Comparison of ENCODE assay signal across 17 mouse cellular contexts in genomic region chr4:134312901-134313300, GRCm38 (mm10). TPM values are rescaled to one million over a fixed set of nuclear protein-coding genes. Genes with fewer than 3 reads are reported as not detected.
DNase-seq lines count a peak whose midpoint lies in the region; ATAC-seq and TF ChIP-seq lines count a peak whose summit lies in the region.
"Had no signal": no experiment of that assay in that cellular context is flagged by ENCODE, and none has a peak within 500 bp of the region (broad histone marks: within the 10 kb centered on the region; RNA-seq: fewer than 3 reads in every experiment).

No protein-coding gene starts in this region.

- peak; percentile 51 for TF ChIP-seq CTCF in heart, adult 2 months (IDR thresholded peaks at IDR 0.05)
- peak; percentile 46 for TF ChIP-seq CTCF in lung, postnatal 0 days (IDR thresholded peaks at IDR 0.05)
- TF ChIP-seq CTCF in testis, adult 2 months (IDR thresholded peaks at IDR 0.05; ENCODE audit: control insufficient read depth, insufficient read depth, insufficient replicate concordance, low read depth, low read length): peak; percentile 80; the same call in 1 of the 2 replicates

- intact Hi-C loops in heart, adult 2 months (cut with DNase I): no loop called here

- H3K9me3 ChIP-seq in lung, postnatal 0 days (ENCODE audit: low read length): no peaks in the 10 kb centered on the region
- peaks cover 7% of the 10 kb centered on the region for H3K9me3 ChIP-seq in forebrain, embryonic 10.5 days
- H3K9me3 ChIP-seq: forebrain, embryonic 15.5 days had no signal

- H3K4me3 ChIP-seq in heart, adult 2 months: no peak overlapping the region
- H3K4me3 ChIP-seq in lung, postnatal 0 days (ENCODE audit: low read depth, low read length): no peak overlapping the region
- no peak overlapping the region for H3K4me3 ChIP-seq in testis, adult 2 months (ENCODE audit: control insufficient read depth, low read depth, low read length)
- H3K4me3 ChIP-seq in forebrain, embryonic 10.5 days: no peak overlapping the region
- H3K4me3 ChIP-seq: forebrain, embryonic 15.5 days; liver, embryonic 15.5 days had no signal

- H3K27ac ChIP-seq in heart, adult 2 months: no peak overlapping the region
- H3K27ac ChIP-seq in lung, postnatal 0 days (ENCODE audit: low read length): no peak overlapping the region
- H3K27ac ChIP-seq in testis, adult 2 months (ENCODE audit: control insufficient read depth, insufficient read depth, low read depth, low read length): no peak overlapping the region
- H3K27ac ChIP-seq in forebrain, embryonic 10.5 days: no peak overlapping the region
- H3K27ac ChIP-seq: forebrain, embryonic 15.5 days; liver, embryonic 15.5 days had no signal

- no peak for DNase-seq in heart, adult 2 months
- no peak for DNase-seq in heart, adult 18-20 months
- DNase-seq in lung, postnatal 0 days (ENCODE audit: low spot score): no peak
- no peak for DNase-seq in lung, postnatal 10 days
- DNase-seq in MEL-GATA-1-ER (ENCODE audit: extremely low read depth, low read depth): peak; percentile 14
- DNase-seq in forebrain, embryonic 10.5 days (ENCODE audit: extremely low spot score, low spot score): no peak
- no peak for DNase-seq in cerebellum, adult 9-10 months
- DNase-seq: adrenal gland, postnatal 36 days; cerebellum, adult 18-20 months; heart, postnatal 14 days had no signal

- WGBS in heart, adult 2 months: 95% methylated on average over 6 of the region's 6 CpGs
- WGBS in lung, postnatal 0 days: 96% methylated on average over 6 of the region's 6 CpGs
- WGBS in forebrain, embryonic 10.5 days: 93% methylated on average over 6 of the region's 6 CpGs

- no peaks in the 10 kb centered on the region for H3K27me3 ChIP-seq in heart, adult 2 months (ENCODE audit: control insufficient read depth, insufficient read depth, low read length)
- no peaks in the 10 kb centered on the region for H3K27me3 ChIP-seq in lung, postnatal 0 days (replicated peaks; ENCODE audit: insufficient read depth, low read length)
- H3K27me3 ChIP-seq in testis, adult 2 months (ENCODE audit: control insufficient read depth, insufficient read depth, low read length): no peaks in the 10 kb centered on the region
- no peaks in the 10 kb centered on the region for H3K27me3 ChIP-seq in forebrain, embryonic 10.5 days (ENCODE audit: poor library complexity, severe bottlenecking)
- H3K27me3 ChIP-seq: forebrain, embryonic 15.5 days; Patski had no signal

- ATAC-seq in lung, postnatal 0 days: no peak
- ATAC-seq: forebrain, embryonic 15.5 days; inflammation-experienced regulatory T-cells, adult 6 months; Patski had no signal

- H3K79me2 ChIP-seq in heart, adult 2 months (replicated peaks; ENCODE audit: control insufficient read depth, insufficient read depth, low read length): no peaks in the 10 kb centered on the region

- no peaks in the 10 kb centered on the region for H3K4me1 ChIP-seq in heart, adult 2 months (ENCODE audit: control insufficient read depth, insufficient read depth, low read length)
- no peaks in the 10 kb centered on the region for H3K4me1 ChIP-seq in lung, postnatal 0 days (ENCODE audit: insufficient read depth, low read depth, low read length)
- peaks cover 13% of the 10 kb centered on the region for H3K4me1 ChIP-seq in testis, adult 2 months (ENCODE audit: control insufficient read depth, insufficient read depth, low read length)
- peaks cover 15% of the 10 kb centered on the region for H3K4me1 ChIP-seq in forebrain, embryonic 10.5 days
- H3K4me1 ChIP-seq: liver, embryonic 15.5 days had no signal

- TF ChIP-seq POLR2A in heart, adult 2 months (IDR thresholded peaks at IDR 0.05; ENCODE audit: insufficient read depth, low read depth, low read length): no peak
- TF ChIP-seq POLR2A in testis, adult 2 months (IDR thresholded peaks at IDR 0.05; ENCODE audit: control insufficient read depth, low read depth, low read length): no peak

- TF ChIP-seq EP300 in heart, adult 2 months (IDR thresholded peaks at IDR 0.05; ENCODE audit: insufficient read depth, low read depth, low read length): no peak
- TF ChIP-seq EP300 in lung, postnatal 0 days (IDR thresholded peaks at IDR 0.05): no peak

- no peak overlapping the region for H3K4me2 ChIP-seq in lung, postnatal 0 days (replicated peaks; ENCODE audit: low read depth, low read length)
- H3K4me2 ChIP-seq: forebrain, embryonic 15.5 days; liver, embryonic 15.5 days had no signal

- no peak overlapping the region for H3K9ac ChIP-seq in heart, adult 2 months (ENCODE audit: low read depth, low read length)
- no peak overlapping the region for H3K9ac ChIP-seq in lung, postnatal 0 days (replicated peaks; ENCODE audit: low read depth)
- H3K9ac ChIP-seq: forebrain, embryonic 15.5 days; liver, embryonic 15.5 days had no signal

- H3K36me3 ChIP-seq in heart, adult 2 months (ENCODE audit: control insufficient read depth, insufficient read depth, low read length): 0 out of 2 replicates have a peak, but pooled peaks cover 2% of the 10 kb centered on the region
- no peaks in the 10 kb centered on the region for H3K36me3 ChIP-seq in lung, postnatal 0 days (ENCODE audit: insufficient read depth, low read length)
- no peaks in the 10 kb centered on the region for H3K36me3 ChIP-seq in testis, adult 2 months (ENCODE audit: control insufficient read depth, insufficient read depth, low read length)
- no peaks in the 10 kb centered on the region for H3K36me3 ChIP-seq in forebrain, embryonic 10.5 days (replicated peaks)
- H3K36me3 ChIP-seq: forebrain, embryonic 15.5 days; liver, embryonic 15.5 days had no signal

RNA-seq across cellular contexts. Expression of gene Trim63, which starts 2.0 kb away (rescaled TPM):
- total RNA-seq in heart, adult 2 months (2021): 100 to 1,000 TPM; 209 to 210 TPM
- polyA plus RNA-seq in heart, adult 2 months (2012; rRNA removed): 142 and 215 TPM in 2 replicates
- total RNA-seq in heart, adult 18-20 months (2021): 100 to 1,000 TPM; 195 to 199 TPM
- polyA plus RNA-seq in lung, postnatal 0 days (2015; fragmentation: Nextera tagmentation; extraction: Ambion mirVana): 0.75 and 1.3 TPM in 2 replicates
- 1.6 and 1.8 TPM in 2 replicates for polyA plus RNA-seq in testis, adult 2 months (2012; rRNA removed)
- polyA plus RNA-seq in forebrain, embryonic 10.5 days (2016; fragmentation: Nextera tagmentation; extraction: Ambion mirVana): 0.22 and 0.84 TPM in 2 replicates
- total RNA-seq: adrenal gland, postnatal 36 days; megakaryocyte, adult 5-6 weeks had no signal
- polyA plus RNA-seq: inflammation-experienced regulatory T-cells, adult 6 months had no signal

RNA-seq across cellular contexts. Expression of gene Pdik1l, which starts 25.2 kb away (rescaled TPM):
- total RNA-seq in heart, adult 2 months (2021): 1 to 10 TPM; 5.3 to 7.6 TPM
- polyA plus RNA-seq in heart, adult 2 months (2012; rRNA removed): 1.00 and 4.0 TPM in 2 replicates
- 1 to 10 TPM; 4.8 to 8.0 TPM for total RNA-seq in heart, adult 18-20 months (2021)
- polyA plus RNA-seq in lung, postnatal 0 days (2015; fragmentation: Nextera tagmentation; extraction: Ambion mirVana): 9.9 and 10.0 TPM in 2 replicates
- polyA plus RNA-seq in testis, adult 2 months (2012; rRNA removed): 6.2 and 6.4 TPM in 2 replicates
- 21.7 and 22.0 TPM in 2 replicates for polyA plus RNA-seq in forebrain, embryonic 10.5 days (2016; fragmentation: Nextera tagmentation; extraction: Ambion mirVana)

RNA-seq across cellular contexts. Expression of gene Slc30a2, which starts 30.1 kb away (rescaled TPM):
- under 1 TPM; 0.45 to 0.65 TPM for total RNA-seq in heart, adult 2 months (2021)
- polyA plus RNA-seq in heart, adult 2 months (2012; rRNA removed): 0.12 and 0.35 TPM in 2 replicates
- total RNA-seq in heart, adult 18-20 months (2021): under 1 TPM; 0.30 to 0.72 TPM
- polyA plus RNA-seq in lung, postnatal 0 days (2015; fragmentation: Nextera tagmentation; extraction: Ambion mirVana): 0.79 and 1.1 TPM in 2 replicates
- 19.1 and 21.3 TPM in 2 replicates for polyA plus RNA-seq in testis, adult 2 months (2012; rRNA removed)
- polyA plus RNA-seq in forebrain, embryonic 10.5 days (2016; fragmentation: Nextera tagmentation; extraction: Ambion mirVana): not detected in 2 replicates
- total RNA-seq: left cerebral cortex, postnatal 10 days had no signal
- polyA plus RNA-seq: Patski had no signal

RNA-seq across cellular contexts. Expression of gene Grrp1, which starts 59.0 kb away (rescaled TPM):
- total RNA-seq in heart, adult 2 months (2021): 1 to 10 TPM; 5.2 to 5.7 TPM
- polyA plus RNA-seq in heart, adult 2 months (2012; rRNA removed): 10.0 and 11.0 TPM in 2 replicates
- total RNA-seq in heart, adult 18-20 months (2021): 1 to 10 TPM; 5.1 to 6.3 TPM
- polyA plus RNA-seq in lung, postnatal 0 days (2015; fragmentation: Nextera tagmentation; extraction: Ambion mirVana): 23.6 and 24.5 TPM in 2 replicates
- 1.9 and 2.7 TPM in 2 replicates for polyA plus RNA-seq in testis, adult 2 months (2012; rRNA removed)
- 8.3 and 8.4 TPM in 2 replicates for polyA plus RNA-seq in forebrain, embryonic 10.5 days (2016; fragmentation: Nextera tagmentation; extraction: Ambion mirVana)
- total RNA-seq: megakaryocyte, adult 5-6 weeks had no signal
- polyA plus RNA-seq: inflammation-experienced regulatory T-cells, adult 6 months; Patski had no signal

Comparison
In these comparisons a context has a peak if more than half of its experiments do, and no peak if none do; other contexts are left out.
1. RNA of gene Trim63, which starts 2.0 kb away (polyA plus RNA-seq): 142 to 215 TPM in heart, adult 2 months; 1.6 to 1.8 TPM in testis, adult 2 months, 0.75 to 1.3 TPM in lung, postnatal 0 days and 0.22 to 0.84 TPM in forebrain, embryonic 10.5 days; every median in the first group is over 10 times any median in the second.
2. Peak in every context shown above with its lines, with median percentiles within 50 percentile points of each other: CTCF ChIP-seq.